Mouse (Mus musculus) stomach, embryonic 15.5 days (tissue): ENCODE results near the gene Efna4. TPM values are rescaled to one million over a fixed set of nuclear protein-coding genes. Genes with fewer than 3 reads are reported as not detected.

Experiments
- ATAC-seq: fragments of 200-750 bp; cut with Nextera tagmentation; 2 replicates; pipeline ENCODE4 v1.8.0; 2017; ENCODE audit warnings: low read depth, moderate number of reproducible peaks, moderate TSS enrichment; ENCODE audit not compliant: insufficient read depth, low FRiP score
- H3K27ac ChIP-seq: fragments of 300-500 bp; sonication (generic); 2 replicates; pipeline ENCODE4 v1.5.1; 2015; ENCODE audit warnings: mild to moderate bottlenecking, inconsistent platforms
- H3K27me3 ChIP-seq: fragments of 300-500 bp; sonication (generic); replicated peaks from 2 replicates; pipeline ENCODE4 v1.6.1; 2015; ENCODE audit warnings: inconsistent platforms
- H3K36me3 ChIP-seq: fragments of 300-500 bp; sonication (generic); 2 replicates; pipeline ENCODE4 v1.6.1; 2015; ENCODE audit warnings: inconsistent platforms
- H3K4me1 ChIP-seq: fragments of 300-500 bp; sonication (generic); 2 replicates; pipeline ENCODE4 v1.6.1; 2015; ENCODE audit warnings: inconsistent platforms
- H3K4me2 ChIP-seq: fragments of 300-500 bp; sonication (generic); 2 replicates; pipeline ENCODE4 v1.6.1; 2015; ENCODE audit warnings: mild to moderate bottlenecking, inconsistent platforms
- H3K4me3 ChIP-seq: fragments of 300-500 bp; sonication (generic); replicated peaks from 2 replicates; pipeline ENCODE4 v1.5.1; 2015; ENCODE audit warnings: inconsistent platforms
- H3K9ac ChIP-seq: fragments of 300-500 bp; sonication (generic); 2 replicates; pipeline ENCODE4 v1.6.1; 2015; ENCODE audit warnings: inconsistent platforms
- H3K9me3 ChIP-seq: fragments of 300-500 bp; sonication (generic); 2 replicates; pipeline ENCODE4 v1.6.1; 2016; ENCODE audit warnings: inconsistent platforms
- WGBS: fragments of 180-500 bp; shearing (Covaris S2); methylation state at CpG from one replicate; pipeline ENCODE4 v1.1.7; 2015; 5-methylcytosine and 5-hydroxymethylcytosine counted together
- polyA plus RNA-seq: library from polyadenylated mRNA; unstranded; fragments of >200 nt; fragmentation: Nextera tagmentation; extraction: Ambion mirVana; gene quantifications from 2 replicates; pipeline ENCODE4 v1.2.1, GENCODE M21; 2015

The Efna4 gene
- polyA plus RNA-seq, 1 experiment from 2014 or later = 17.9 TPM

DNA sequence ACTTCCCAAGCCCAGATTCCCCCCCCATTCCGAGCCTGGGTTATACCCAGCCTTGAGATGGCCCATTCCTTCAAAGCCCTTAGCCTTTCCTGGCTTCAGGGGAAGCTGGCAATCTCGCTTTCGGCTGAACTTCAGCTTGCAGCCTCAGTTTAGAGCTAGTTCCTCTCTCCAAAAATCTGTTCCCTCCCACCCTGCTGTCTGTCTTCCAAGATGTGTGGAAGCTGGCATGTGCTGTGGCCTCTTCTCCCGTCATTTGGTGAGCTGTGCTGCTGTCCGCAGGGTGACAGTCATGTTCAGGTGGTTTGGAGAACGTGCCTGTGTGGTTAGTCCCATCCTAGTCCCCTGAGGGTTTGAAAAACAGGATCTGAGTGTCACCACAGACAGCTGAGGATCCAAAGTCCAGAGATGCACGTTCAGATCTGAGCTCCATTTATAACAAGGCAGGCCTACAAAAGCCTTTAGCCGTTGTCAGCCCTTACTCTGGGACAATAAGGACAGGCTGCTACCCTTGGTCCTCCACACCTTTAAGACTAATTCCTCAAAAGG lies 42.1 kb downstream of the Efna4 start:
- H3K9ac ChIP-seq = no peak overlapping the region

DNA sequence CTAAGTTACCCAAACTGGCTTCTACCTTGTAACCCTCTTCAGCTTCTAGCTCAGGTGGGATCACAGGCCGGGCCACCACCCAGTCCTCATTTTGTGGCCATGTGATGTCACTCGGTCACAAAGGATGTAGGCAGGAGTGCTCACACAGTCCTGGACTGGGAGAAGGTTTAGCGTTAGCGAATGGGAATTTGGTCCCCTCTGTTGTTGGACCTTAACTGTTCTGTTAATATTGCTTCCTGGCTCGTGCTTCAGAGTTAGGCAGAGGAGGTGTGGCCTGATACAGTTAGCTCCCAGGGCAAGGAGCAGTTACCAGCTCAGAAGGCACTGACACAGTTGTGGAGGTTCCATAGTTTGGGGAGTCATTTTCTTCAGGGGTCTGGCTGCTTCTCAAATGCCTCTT lies 43.6 kb downstream of the Efna4 start:
- 72% methylated on average over 5 of the region's 5 CpGs for WGBS
- no peak for ATAC-seq
- H3K9me3 ChIP-seq = no peaks in the 10 kb centered on the region
- no peak overlapping the region for H3K4me3 ChIP-seq
- no peaks in the 10 kb centered on the region for H3K27me3 ChIP-seq
- H3K9ac ChIP-seq = no peak overlapping the region
- H3K4me2 ChIP-seq = no peak overlapping the region
- no peaks in the 10 kb centered on the region for H3K4me1 ChIP-seq
- H3K36me3 ChIP-seq = no peaks in the 10 kb centered on the region
- H3K27ac ChIP-seq = no peak overlapping the region

More for the DNA sequence above, 42.1 kb downstream of the Efna4 start:
- H3K4me1 ChIP-seq = no peaks in the 10 kb centered on the region
- H3K36me3 ChIP-seq = no peaks in the 10 kb centered on the region
- H3K27ac ChIP-seq = no peak overlapping the region
- no peak overlapping the region for H3K4me3 ChIP-seq
- no peak for ATAC-seq
- no peaks in the 10 kb centered on the region for H3K27me3 ChIP-seq
- H3K9me3 ChIP-seq = no peaks in the 10 kb centered on the region
- 78% methylated on average over 8 of the region's 8 CpGs for WGBS
- no peak overlapping the region for H3K4me2 ChIP-seq

DNA sequence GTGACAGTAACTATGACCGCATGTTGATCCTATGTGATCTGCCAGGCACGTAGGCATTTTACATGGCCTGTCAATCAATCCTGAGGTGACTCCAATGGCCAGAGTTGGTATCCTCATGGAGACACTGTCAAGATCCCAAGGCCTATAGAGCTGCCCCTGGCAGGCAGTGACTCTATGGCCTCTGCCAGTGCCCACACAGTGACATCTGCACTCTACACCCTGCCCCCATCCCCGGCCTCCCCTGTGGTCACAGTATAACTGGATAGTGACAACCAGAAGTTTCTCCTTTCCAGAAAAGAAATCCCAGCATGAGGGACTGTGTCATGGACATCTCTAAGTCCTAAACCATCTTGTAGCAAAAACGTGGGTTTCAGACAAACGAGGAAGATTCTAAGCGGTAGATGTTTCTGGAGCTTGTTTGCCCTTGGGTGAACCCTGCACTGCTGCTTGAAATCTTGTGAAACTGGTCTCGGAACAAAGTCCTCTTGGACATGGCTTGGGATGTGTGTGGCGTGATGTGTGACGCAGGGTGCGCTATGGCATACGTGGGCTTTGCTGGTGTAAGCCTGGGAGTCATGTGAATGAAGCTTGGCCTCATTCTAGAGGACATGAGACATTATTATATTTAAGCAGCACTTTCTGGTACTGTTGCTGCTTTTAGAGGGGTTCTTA lies 44.4 kb downstream of the Efna4 start:
- Histone ChIP-seq H3K36me3 (no peaks in the 10 kb centered on the region), H3K27ac (no peak overlapping the region), H3K9ac (no peak overlapping the region), H3K27me3 (no peaks in the 10 kb centered on the region), H3K4me2 (no peak overlapping the region), H3K9me3 (no peaks in the 10 kb centered on the region), H3K4me3 (no peak overlapping the region), H3K4me1 (0 out of 2 replicates have a peak, but pooled peaks cover 2% of the 10 kb centered on the region)
- ATAC-seq = 0 out of 2 replicates have a peak, but pooled peaks have one; percentile 20
- 80% methylated on average over 11 of the region's 11 CpGs for WGBS

DNA sequence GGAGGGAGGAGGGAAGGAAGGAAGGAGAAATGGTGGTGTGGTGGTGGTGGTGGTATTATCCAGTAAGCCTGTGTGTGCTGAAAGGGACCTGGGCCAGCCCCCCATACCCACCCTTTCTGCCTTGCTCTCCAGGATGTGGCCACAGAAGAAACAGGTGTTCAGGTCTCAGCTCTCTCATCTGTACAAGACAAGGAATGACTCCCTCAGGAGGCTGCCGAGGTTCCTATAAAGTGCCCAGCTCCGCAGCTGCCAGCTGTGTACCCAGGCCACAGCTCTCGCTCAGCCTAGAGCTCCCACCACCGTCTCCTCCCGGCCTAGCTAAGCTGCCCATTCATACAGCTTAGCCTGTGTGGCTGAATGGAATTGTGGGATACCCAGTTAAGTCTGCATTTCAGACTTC lies 45.5 kb downstream of the Efna4 start:
- no peak overlapping the region for H3K9ac ChIP-seq
- 0 out of 2 replicates have a peak, but pooled peaks cover 4% of the 10 kb centered on the region for H3K4me1 ChIP-seq
- no peaks in the 10 kb centered on the region for H3K27me3 ChIP-seq
- no peak overlapping the region for H3K27ac ChIP-seq
- no peaks in the 10 kb centered on the region for H3K9me3 ChIP-seq
- H3K4me2 ChIP-seq = no peak overlapping the region
- ATAC-seq = no peak
- no peaks in the 10 kb centered on the region for H3K36me3 ChIP-seq
- WGBS = 58% methylated on average over 5 of the region's 5 CpGs
- no peak overlapping the region for H3K4me3 ChIP-seq

DNA sequence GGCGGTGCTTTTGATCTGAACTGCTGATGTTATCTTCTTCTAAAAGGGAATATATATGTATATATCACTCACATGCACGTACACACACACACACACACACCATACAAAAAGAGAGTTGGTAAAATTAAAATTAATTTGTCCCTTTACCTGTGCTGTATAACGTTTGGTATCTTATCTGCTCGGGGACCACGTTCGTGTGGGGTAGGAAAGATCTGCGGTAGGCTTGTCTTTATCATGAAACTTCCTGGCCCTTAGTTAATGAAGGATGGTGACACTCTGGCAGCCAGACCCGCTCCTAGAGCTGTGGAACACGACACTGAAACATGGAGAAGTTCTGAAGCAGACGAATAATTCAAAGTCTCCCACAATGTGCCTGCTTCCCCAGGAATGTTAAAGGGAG lies 46.0 kb downstream of the Efna4 start:
- H3K4me3 ChIP-seq = no peak overlapping the region
- H3K4me2 ChIP-seq = no peak overlapping the region
- no peak overlapping the region for H3K9ac ChIP-seq
- WGBS = 47% methylated on average over 10 of the region's 10 CpGs
- no peaks in the 10 kb centered on the region for H3K27me3 ChIP-seq
- H3K36me3 ChIP-seq = no peaks in the 10 kb centered on the region
- 0 out of 2 replicates have a peak, but pooled peaks cover 4% of the 10 kb centered on the region for H3K4me1 ChIP-seq
- no peak for ATAC-seq
- no peaks in the 10 kb centered on the region for H3K9me3 ChIP-seq
- no peak overlapping the region for H3K27ac ChIP-seq

DNA sequence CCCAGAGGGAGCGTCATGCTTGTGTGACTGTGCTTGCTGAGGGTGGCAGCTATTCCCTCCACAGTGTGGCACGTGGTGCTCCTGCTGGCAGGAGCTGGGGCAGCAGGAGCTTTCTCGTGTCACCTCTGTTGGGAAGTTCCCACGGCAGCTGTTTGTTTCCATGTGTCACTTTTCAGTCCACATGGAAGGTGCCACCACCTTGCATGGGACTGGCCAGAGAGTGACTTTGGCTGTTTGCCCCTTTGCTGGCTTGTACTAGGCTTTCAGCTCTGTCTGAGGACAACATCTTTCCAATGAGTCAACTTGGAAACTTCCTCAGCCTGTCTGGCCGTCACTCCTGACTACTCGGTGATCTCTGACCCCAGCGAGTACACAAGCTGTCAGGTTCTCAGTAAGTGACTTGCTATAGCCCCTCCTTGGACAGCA lies 49.3 kb downstream of the Efna4 start:
- no peak overlapping the region for H3K27ac ChIP-seq
- no peak for ATAC-seq
- H3K27me3 ChIP-seq = no peaks in the 10 kb centered on the region
- 29% methylated on average over 7 of the region's 7 CpGs for WGBS
- H3K4me3 ChIP-seq = no peak overlapping the region
- no peaks in the 10 kb centered on the region for H3K9me3 ChIP-seq
- H3K4me2 ChIP-seq = no peak overlapping the region
- 0 out of 2 replicates have a peak, but pooled peaks cover 4% of the 10 kb centered on the region for H3K4me1 ChIP-seq
- no peaks in the 10 kb centered on the region for H3K36me3 ChIP-seq
- no peak overlapping the region for H3K9ac ChIP-seq

DNA sequence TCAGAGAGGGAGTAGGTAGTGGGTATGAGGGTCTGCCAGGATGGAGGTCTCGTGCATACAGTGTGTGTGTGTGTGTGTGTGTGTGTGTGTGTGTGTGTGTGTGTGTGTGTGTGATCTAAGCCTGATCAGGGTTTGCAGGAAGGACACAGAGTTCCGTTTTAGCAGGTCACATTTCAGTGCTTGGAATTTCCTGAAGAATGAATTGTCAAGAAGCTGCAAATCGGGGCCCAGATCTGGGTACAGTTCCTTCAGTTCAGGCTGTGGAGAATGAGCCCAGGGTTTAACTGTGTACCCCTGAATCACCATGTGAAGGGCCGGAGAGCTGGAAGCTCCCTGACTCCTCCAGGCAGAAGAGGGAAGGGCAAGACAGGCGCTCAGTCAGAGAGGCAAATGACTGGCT lies 50.5 kb downstream of the Efna4 start:
- H3K4me2 ChIP-seq = no peak overlapping the region
- WGBS = 54% methylated on average over 5 of the region's 5 CpGs
- H3K4me3 ChIP-seq = no peak overlapping the region
- H3K9ac ChIP-seq = no peak overlapping the region
- peak overlapping the region; percentile 9; the same call in 1 of the 2 replicates for H3K27ac ChIP-seq
- H3K36me3 ChIP-seq = no peaks in the 10 kb centered on the region
- H3K9me3 ChIP-seq = no peaks in the 10 kb centered on the region
- 0 out of 2 replicates have a peak, but pooled peaks cover 4% of the 10 kb centered on the region for H3K4me1 ChIP-seq
- no peaks in the 10 kb centered on the region for H3K27me3 ChIP-seq
- no peak for ATAC-seq

DNA sequence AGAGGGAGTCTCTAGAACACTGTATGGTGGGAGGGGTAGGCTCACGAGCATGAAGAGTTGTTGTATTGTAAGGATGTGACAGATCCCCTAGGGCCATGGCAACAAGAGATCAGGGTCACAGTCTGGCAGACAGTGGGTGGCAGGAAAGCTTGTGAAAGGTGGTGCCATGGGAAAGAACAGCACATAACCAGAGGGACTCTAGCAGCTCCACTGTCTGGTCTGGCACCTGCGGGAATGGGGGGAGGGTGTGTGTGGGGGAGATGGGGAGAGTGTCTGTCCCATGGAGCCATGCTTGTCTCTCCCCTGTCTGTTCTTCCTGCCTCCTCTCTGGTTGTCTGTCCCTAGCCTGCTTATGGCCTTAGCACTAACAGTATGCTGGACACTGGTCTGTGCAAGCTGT lies 52.3 kb downstream of the Efna4 start:
- ATAC-seq = no peak
- Histone ChIP-seq H3K27me3 (no peaks in the 10 kb centered on the region), H3K36me3 (no peaks in the 10 kb centered on the region), H3K4me1 (peaks cover 13% of the 10 kb centered on the region), H3K9me3 (no peaks in the 10 kb centered on the region), H3K4me2 (no peak overlapping the region), H3K27ac (no peak overlapping the region), H3K9ac (no peak overlapping the region), H3K4me3 (no peak overlapping the region)
- WGBS = 63% methylated on average over 2 of the region's 2 CpGs

DNA sequence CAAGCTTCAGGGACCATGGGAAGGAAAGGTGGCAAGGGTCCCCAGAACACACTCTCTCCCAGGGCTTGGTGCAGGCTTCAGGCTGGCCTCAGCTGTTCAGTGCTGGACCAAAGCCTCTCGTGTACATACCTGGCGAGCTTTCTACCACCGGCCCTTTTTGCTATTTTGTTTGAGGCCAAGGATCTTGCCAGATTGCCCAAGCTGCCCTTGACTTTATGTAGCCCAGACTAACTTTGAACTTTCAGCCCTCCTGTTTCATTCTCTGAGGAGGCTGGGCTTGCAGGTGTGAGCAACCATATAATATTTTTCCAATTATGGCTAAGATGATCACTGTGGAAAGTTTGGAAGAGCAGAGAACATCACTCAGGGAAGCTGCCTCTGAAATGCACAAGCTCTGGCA lies 53.6 kb downstream of the Efna4 start:
- no peak for ATAC-seq
- WGBS = 89% methylated on average over 3 of the region's 3 CpGs

More for the DNA sequence above, 53.6 kb downstream of the Efna4 start:
- Histone ChIP-seq H3K4me2 (no peak overlapping the region), H3K9me3 (no peaks in the 10 kb centered on the region), H3K27ac (no peak overlapping the region), H3K4me3 (no peak overlapping the region), H3K27me3 (no peaks in the 10 kb centered on the region), H3K9ac (no peak overlapping the region), H3K4me1 (peaks cover 25% of the 10 kb centered on the region), H3K36me3 (no peaks in the 10 kb centered on the region)

Other genes starting within 250 kb of the Efna4 start
- gene Rusc1, start 244.7 kb downstream of the Efna4 start, polyA plus RNA-seq = 20.3 and 21.0 TPM in 2 replicates
- gene Gm43738, start 236.9 kb downstream of the Efna4 start, polyA plus RNA-seq = not detected in 2 replicates
- 324 and 331 TPM in 2 replicates for gene Fdps, start 236.1 kb downstream of the Efna4 start, polyA plus RNA-seq
- gene Pklr, start 201.9 kb downstream of the Efna4 start, polyA plus RNA-seq = 16.4 and 19.9 TPM in 2 replicates
- 2.4 and 2.6 TPM in 2 replicates for gene Hcn3, start 177.8 kb downstream of the Efna4 start, polyA plus RNA-seq
- gene Clk2, start 173.2 kb downstream of the Efna4 start, polyA plus RNA-seq = 26.3 and 26.7 TPM in 2 replicates
- 103 and 106 TPM in 2 replicates for gene Scamp3, start 160.6 kb downstream of the Efna4 start, polyA plus RNA-seq
- 21.1 and 22.1 TPM in 2 replicates for gene Fam189b, start 154.9 kb downstream of the Efna4 start, polyA plus RNA-seq
- 40.1 and 41.2 TPM in 2 replicates for gene Gba, start 135.1 kb downstream of the Efna4 start, polyA plus RNA-seq
- 29.0 and 29.2 TPM in 2 replicates for gene Thbs3, start 122.8 kb downstream of the Efna4 start, polyA plus RNA-seq
- gene Mtx1, start 110.9 kb downstream of the Efna4 start, polyA plus RNA-seq = 197 and 199 TPM in 2 replicates
- 64.2 and 89.1 TPM in 2 replicates for gene Muc1, start 109.0 kb downstream of the Efna4 start, polyA plus RNA-seq
- 374 and 406 TPM in 2 replicates for gene Krtcap2, start 92.1 kb downstream of the Efna4 start, polyA plus RNA-seq
- 4.6 and 5.9 TPM in 2 replicates for gene Trim46, start 91.7 kb downstream of the Efna4 start, polyA plus RNA-seq
- gene Dpm3, start 78.7 kb downstream of the Efna4 start, polyA plus RNA-seq = 129 and 132 TPM in 2 replicates
- gene Slc50a1, start 67.5 kb downstream of the Efna4 start, polyA plus RNA-seq = 74.4 and 75.3 TPM in 2 replicates
- 41.4 and 46.1 TPM in 2 replicates for gene Efna1, start 56.9 kb downstream of the Efna4 start, polyA plus RNA-seq
- gene Efna3, start 15.1 kb downstream of the Efna4 start, polyA plus RNA-seq = 9.5 and 9.6 TPM in 2 replicates
- gene Adam15, start 12.0 kb upstream of the Efna4 start, polyA plus RNA-seq = 44.7 and 53.2 TPM in 2 replicates
- 0.30 and 0.67 TPM in 2 replicates for gene Dcst2, start 23.9 kb upstream of the Efna4 start, polyA plus RNA-seq
- gene Dcst1, start 27.2 kb upstream of the Efna4 start, polyA plus RNA-seq = 0.30 and 0.52 TPM in 2 replicates
- gene Zbtb7b, start 56.7 kb upstream of the Efna4 start, polyA plus RNA-seq = 7.8 and 7.9 TPM in 2 replicates
- not detected in 2 replicates for gene Lenep, start 64.8 kb upstream of the Efna4 start, polyA plus RNA-seq
- gene Flad1, start 73.8 kb upstream of the Efna4 start, polyA plus RNA-seq = 23.6 and 29.4 TPM in 2 replicates
- 409 and 450 TPM in 2 replicates for gene Cks1b, start 80.4 kb upstream of the Efna4 start, polyA plus RNA-seq
- gene Shc1, start 80.4 kb upstream of the Efna4 start, polyA plus RNA-seq = 84.6 and 103 TPM in 2 replicates
- 35.1 and 37.1 TPM in 2 replicates for gene Pygo2, start 92.2 kb upstream of the Efna4 start, polyA plus RNA-seq
- gene Pbxip1, start 98.7 kb upstream of the Efna4 start, polyA plus RNA-seq = 39.9 and 40.1 TPM in 2 replicates
- gene Pmvk, start 116.5 kb upstream of the Efna4 start, polyA plus RNA-seq = 55.3 and 60.1 TPM in 2 replicates
- 4.5 and 5.4 TPM in 2 replicates for gene Kcnn3, start 182.1 kb upstream of the Efna4 start, polyA plus RNA-seq